ENCODE assay signal across 22 mouse cellular contexts in the genomic region with DNA sequence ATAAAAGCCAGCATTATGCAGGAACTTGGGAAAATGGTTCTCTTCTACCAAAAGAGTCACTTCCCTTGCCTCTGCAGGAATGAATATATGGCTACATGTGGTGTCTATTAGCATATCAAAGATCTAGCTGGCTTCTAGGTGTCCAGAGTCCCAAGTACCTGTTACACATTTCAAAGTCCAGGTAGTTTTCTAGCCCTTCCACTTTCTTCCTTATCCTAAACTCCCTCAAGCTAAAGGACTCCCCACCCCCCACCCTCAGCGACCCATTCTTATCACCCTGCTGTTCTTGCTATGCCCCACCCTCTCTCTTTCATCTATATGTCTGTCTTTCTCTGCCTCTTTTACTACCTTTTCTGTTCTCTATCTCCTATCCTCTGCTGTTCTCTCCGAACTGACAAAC.
"Had no signal": no experiment of that assay in that cellular context is flagged by ENCODE, and none has a peak within 500 bp of the region (broad histone marks: within the 10 kb centered on the region; RNA-seq: fewer than 3 reads in every experiment).

No protein-coding gene starts in this region.

- H3K4me3 ChIP-seq: heart, embryonic 10.5 days; heart, embryonic 12.5 days; hindbrain, embryonic 10.5 days; hindbrain, embryonic 12.5 days; layer of hippocampus, adult 2 months; left cerebral cortex, adult 2 months; limb, embryonic 13.5 days; limb, embryonic 15.5 days; liver, embryonic 12.5 days had no signal

- H3K27me3 ChIP-seq: heart, embryonic 12.5 days; hindbrain, embryonic 12.5 days; limb, embryonic 13.5 days; limb, embryonic 15.5 days; liver, embryonic 12.5 days had no signal

- DNase-seq: gastrocnemius, postnatal 25 days; heart, adult 18-20 months; heart, postnatal 10 days; heart, postnatal 4 days; kidney, adult 11 months; kidney, adult 8-10 months; kidney, postnatal 10 days; kidney, postnatal 25 days; kidney, postnatal 4 days had no signal

- H3K9me3 ChIP-seq: heart, embryonic 10.5 days; hindbrain, embryonic 10.5 days; hindbrain, embryonic 12.5 days; limb, embryonic 13.5 days; limb, embryonic 15.5 days; liver, embryonic 12.5 days had no signal

- H3K36me3 ChIP-seq: heart, embryonic 10.5 days; heart, embryonic 12.5 days; hindbrain, embryonic 10.5 days; hindbrain, embryonic 12.5 days; limb, embryonic 13.5 days; limb, embryonic 15.5 days; liver, embryonic 12.5 days had no signal

- H3K4me2 ChIP-seq: heart, embryonic 12.5 days; hindbrain, embryonic 12.5 days; hindbrain, embryonic 14.5 days; limb, embryonic 13.5 days; limb, embryonic 15.5 days; liver, embryonic 12.5 days had no signal

- H3K9ac ChIP-seq: heart, embryonic 12.5 days; hindbrain, embryonic 12.5 days; hindbrain, embryonic 14.5 days; limb, embryonic 13.5 days; limb, embryonic 15.5 days; liver, embryonic 12.5 days; liver, embryonic 14.5 days had no signal

- ATAC-seq: hindbrain, embryonic 16.5 days; inflammation-experienced regulatory T-cells, adult 6 months; liver, embryonic 12.5 days had no signal

- H3K27ac ChIP-seq: heart, embryonic 10.5 days; hindbrain, embryonic 10.5 days; hindbrain, embryonic 12.5 days; hindbrain, embryonic 14.5 days; layer of hippocampus, adult 2 months; left cerebral cortex, adult 2 months; limb, embryonic 13.5 days; limb, embryonic 15.5 days; liver, embryonic 12.5 days; liver, embryonic 14.5 days had no signal

- H3K4me1 ChIP-seq: heart, embryonic 10.5 days; heart, embryonic 12.5 days; hindbrain, embryonic 10.5 days; hindbrain, embryonic 12.5 days; limb, embryonic 13.5 days; limb, embryonic 15.5 days; liver, embryonic 12.5 days had no signal
